Mouse (Mus musculus): ENCODE measurements at regions not wholly inside any gene's neighbourhood (a gene's known extent, or its start where the extent isn't known, plus 50 kb on each side); places are given as distances from the start of the nearest gene placed in this dataset.

DNA sequence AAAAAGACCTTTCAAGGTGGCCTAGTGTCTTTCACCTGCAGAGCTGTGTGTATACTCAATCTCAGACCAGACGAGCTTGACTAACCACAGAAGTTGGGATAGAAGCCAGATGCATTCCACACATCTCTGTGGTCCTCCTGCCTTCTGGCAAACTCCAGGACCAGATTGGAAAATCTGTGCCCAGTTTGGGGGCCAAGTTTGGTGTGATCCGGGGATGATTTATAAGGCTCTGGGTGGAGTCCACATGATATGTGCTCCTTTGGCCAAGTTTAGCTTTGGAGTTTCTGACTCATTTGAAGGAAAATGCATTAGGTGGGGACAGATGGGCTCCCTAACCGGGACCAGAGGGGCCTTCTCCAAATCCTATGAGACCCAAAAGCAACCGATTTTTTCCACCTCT is 102.9 kb downstream of the Mat2b start:
- TF ChIP-seq CTCF (conservative IDR thresholded peaks at IDR 0.05; ENCODE audit: insufficient read depth, insufficient read length, low read depth, low read length) (no peak), POLR2A (IDR thresholded peaks at IDR 0.05; ENCODE audit: low read depth, low read length) (no peak)
- Histone ChIP-seq H3K27me3 (replicated peaks; ENCODE audit: control insufficient read depth, insufficient read depth, low read length) (no peaks in the 10 kb centered on the region), H3K36me3 (ENCODE audit: control insufficient read depth, insufficient read depth, low read length) (no peaks in the 10 kb centered on the region), H3K4me3 (ENCODE audit: insufficient read depth, low read depth, low read length) (no peak overlapping the region), H3K27ac (ENCODE audit: insufficient read depth, low read depth, low read length) (no peak overlapping the region), H3K4me1 (ENCODE audit: control insufficient read depth, insufficient read depth, low read length) (no peaks in the 10 kb centered on the region)
- DNase-seq = no peak
- WGBS = 58% methylated on average over 4 of the region's 4 CpGs

DNA sequence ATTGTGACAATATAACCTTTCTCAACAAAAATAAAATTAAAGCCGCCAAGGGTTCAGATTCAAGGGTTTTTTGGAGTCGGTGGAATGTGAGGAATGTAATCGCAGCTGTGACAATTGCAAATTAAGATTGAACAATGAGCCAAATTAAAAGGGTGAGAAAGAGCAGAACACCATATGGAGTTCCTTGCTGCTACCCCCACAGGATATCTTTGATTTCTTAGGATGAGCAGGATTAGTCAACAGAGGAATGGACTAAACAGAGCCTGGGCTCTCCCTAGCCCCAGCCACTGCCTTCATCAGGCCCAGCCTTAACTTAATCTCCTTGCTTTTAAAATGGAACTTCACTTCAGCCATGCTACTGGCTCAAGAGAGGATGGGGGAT is 121.3 kb downstream of the Mat2b start:
- Histone ChIP-seq H3K4me3 (ENCODE audit: insufficient read depth, low read depth, low read length) (no peak overlapping the region), H3K27ac (ENCODE audit: insufficient read depth, low read depth, low read length) (no peak overlapping the region), H3K4me1 (ENCODE audit: control insufficient read depth, insufficient read depth, low read length) (no peaks in the 10 kb centered on the region), H3K36me3 (ENCODE audit: control insufficient read depth, insufficient read depth, low read length) (no peaks in the 10 kb centered on the region), H3K27me3 (replicated peaks; ENCODE audit: control insufficient read depth, insufficient read depth, low read length) (no peaks in the 10 kb centered on the region)
- no peak for DNase-seq
- no peak for TF ChIP-seq CTCF (conservative IDR thresholded peaks at IDR 0.05; ENCODE audit: insufficient read depth, insufficient read length, low read depth, low read length)
- TF ChIP-seq POLR2A (IDR thresholded peaks at IDR 0.05; ENCODE audit: low read depth, low read length) = no peak
- WGBS = 32% methylated on average over 3 of the region's 3 CpGs

DNA sequence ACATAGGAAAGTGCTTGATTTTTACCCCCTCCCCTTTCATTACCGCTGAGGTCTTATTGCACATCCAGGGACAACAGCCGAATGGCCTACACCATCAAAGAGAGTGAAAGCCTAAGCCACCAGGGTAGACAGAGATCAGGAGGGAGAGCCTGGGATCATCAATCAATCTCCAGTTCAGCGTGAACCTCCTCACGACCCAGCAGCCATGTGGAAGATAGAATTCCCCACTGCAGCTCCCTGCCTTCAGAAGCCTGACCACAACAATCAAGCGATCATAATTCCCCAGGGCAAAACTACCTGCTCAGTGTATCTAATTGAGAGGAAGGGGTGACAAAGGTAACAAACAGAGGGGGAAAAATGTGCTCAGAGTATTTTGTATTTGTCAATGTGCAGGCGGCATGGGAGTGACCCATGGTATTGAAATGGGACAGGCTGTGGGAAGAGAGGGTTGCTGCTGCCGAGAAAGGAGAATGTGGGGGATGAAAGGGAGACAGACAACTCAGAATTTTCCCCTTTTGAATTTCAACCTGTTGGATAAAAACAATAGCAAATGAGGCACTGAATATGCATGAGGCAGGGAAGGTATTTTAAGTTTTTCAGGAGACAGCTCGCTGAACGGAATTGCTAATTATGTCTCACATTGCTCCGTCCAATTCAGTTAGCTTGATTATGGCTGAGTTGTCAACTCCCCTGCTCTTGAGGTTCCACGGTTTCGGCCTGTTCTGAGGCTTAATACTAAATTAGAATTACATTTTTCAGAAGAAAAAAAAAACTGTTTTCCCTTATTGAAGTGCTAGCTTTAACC is 121.8 kb downstream of the Mat2b start:
- TF ChIP-seq POLR2A (IDR thresholded peaks at IDR 0.05; ENCODE audit: low read depth, low read length) (no peak), CTCF (conservative IDR thresholded peaks at IDR 0.05; ENCODE audit: insufficient read depth, insufficient read length, low read depth, low read length) (no peak)
- no peak overlapping the region for H3K27ac ChIP-seq (ENCODE audit: insufficient read depth, low read depth, low read length)
- H3K36me3 ChIP-seq (ENCODE audit: control insufficient read depth, insufficient read depth, low read length) = no peaks in the 10 kb centered on the region
- H3K27me3 ChIP-seq (replicated peaks; ENCODE audit: control insufficient read depth, insufficient read depth, low read length) = no peaks in the 10 kb centered on the region
- H3K4me3 ChIP-seq (ENCODE audit: insufficient read depth, low read depth, low read length) = no peak overlapping the region
- 24% methylated on average over 12 of the region's 12 CpGs for WGBS
- no peaks in the 10 kb centered on the region for H3K4me1 ChIP-seq (ENCODE audit: control insufficient read depth, insufficient read depth, low read length)
- DNase-seq = no peak

DNA sequence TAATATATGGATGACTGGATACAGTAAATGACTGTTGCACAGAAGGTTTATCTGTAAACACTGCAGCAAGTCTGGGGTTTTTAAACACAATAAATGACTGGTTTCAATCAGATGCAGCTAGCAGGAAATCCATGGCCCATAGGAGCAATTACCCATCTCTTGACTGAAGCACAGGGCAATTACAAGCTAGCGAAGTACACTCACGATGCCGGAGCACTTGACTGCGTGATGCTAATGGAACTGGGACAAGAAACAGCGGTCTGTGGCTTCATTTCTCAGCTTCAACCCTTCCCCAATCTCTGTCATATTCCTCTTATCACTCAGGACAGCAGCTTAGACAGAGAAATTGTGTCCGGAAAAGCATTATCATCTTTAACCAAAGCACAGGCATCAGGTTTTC is 132.1 kb downstream of the Mat2b start:
- H3K27me3 ChIP-seq (replicated peaks; ENCODE audit: control insufficient read depth, insufficient read depth, low read length) = no peaks in the 10 kb centered on the region
- no peak for DNase-seq
- whole genome bisulfite sequencing = 74% methylated on average over 6 of the region's 6 CpGs
- H3K36me3 ChIP-seq (ENCODE audit: control insufficient read depth, insufficient read depth, low read length) = no peaks in the 10 kb centered on the region
- no peak for TF ChIP-seq CTCF (conservative IDR thresholded peaks at IDR 0.05; ENCODE audit: insufficient read depth, insufficient read length, low read depth, low read length)
- no peak for TF ChIP-seq POLR2A (IDR thresholded peaks at IDR 0.05; ENCODE audit: low read depth, low read length)
- no peaks in the 10 kb centered on the region for H3K4me1 ChIP-seq (ENCODE audit: control insufficient read depth, insufficient read depth, low read length)
- no peak overlapping the region for H3K27ac ChIP-seq (ENCODE audit: insufficient read depth, low read depth, low read length)
- no peak overlapping the region for H3K4me3 ChIP-seq (ENCODE audit: insufficient read depth, low read depth, low read length)

DNA sequence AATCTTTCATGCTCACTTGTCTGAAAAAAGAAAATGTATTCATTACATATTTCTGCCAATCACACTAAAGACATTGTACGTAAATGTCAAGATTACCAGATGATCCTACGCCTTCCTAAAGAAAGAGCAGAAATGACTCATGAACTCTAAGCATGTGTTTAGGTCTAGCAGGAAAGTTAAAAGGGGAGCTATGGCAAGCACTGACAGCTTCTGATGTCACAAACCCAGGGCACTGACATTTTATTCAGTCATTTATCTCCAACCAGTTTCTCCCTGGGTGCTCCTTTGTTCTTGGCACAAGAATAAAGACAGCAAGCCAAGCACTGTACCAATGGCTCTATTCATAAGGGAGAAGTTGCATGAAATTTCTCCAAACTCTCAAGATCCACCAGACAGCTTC is 133.0 kb downstream of the Mat2b start:
- no peaks in the 10 kb centered on the region for H3K36me3 ChIP-seq (ENCODE audit: control insufficient read depth, insufficient read depth, low read length)
- no peak overlapping the region for H3K4me3 ChIP-seq (ENCODE audit: insufficient read depth, low read depth, low read length)
- no peaks in the 10 kb centered on the region for H3K4me1 ChIP-seq (ENCODE audit: control insufficient read depth, insufficient read depth, low read length)
- 95% methylated on average over 2 of the region's 2 CpGs for WGBS
- DNase-seq = no peak
- no peaks in the 10 kb centered on the region for H3K27me3 ChIP-seq (replicated peaks; ENCODE audit: control insufficient read depth, insufficient read depth, low read length)
- H3K27ac ChIP-seq (ENCODE audit: insufficient read depth, low read depth, low read length) = no peak overlapping the region
- TF ChIP-seq CTCF (conservative IDR thresholded peaks at IDR 0.05; ENCODE audit: insufficient read depth, insufficient read length, low read depth, low read length) (no peak), POLR2A (IDR thresholded peaks at IDR 0.05; ENCODE audit: low read depth, low read length) (no peak)

DNA sequence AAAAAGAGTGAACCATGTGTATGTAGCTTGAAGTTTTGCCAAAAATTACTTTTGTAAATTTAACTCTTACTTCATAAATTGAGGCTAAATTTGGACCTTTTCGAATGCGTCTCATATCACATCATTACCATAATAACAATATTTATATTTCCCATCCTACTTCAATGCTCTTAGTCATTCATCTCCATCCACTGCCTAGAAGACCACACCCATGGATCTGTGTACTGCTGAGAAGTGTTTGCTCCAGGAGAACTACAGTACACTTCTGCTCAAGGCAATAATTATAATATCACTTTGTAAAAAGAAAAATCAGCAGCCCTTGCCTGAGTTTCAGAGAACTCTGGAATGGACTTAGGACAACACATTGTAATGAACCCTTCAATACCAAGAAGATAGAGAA is 133.6 kb downstream of the Mat2b start:
- TF ChIP-seq CTCF (conservative IDR thresholded peaks at IDR 0.05; ENCODE audit: insufficient read depth, insufficient read length, low read depth, low read length) (no peak), POLR2A (IDR thresholded peaks at IDR 0.05; ENCODE audit: low read depth, low read length) (no peak)
- Histone ChIP-seq H3K27me3 (replicated peaks; ENCODE audit: control insufficient read depth, insufficient read depth, low read length) (no peaks in the 10 kb centered on the region), H3K27ac (ENCODE audit: insufficient read depth, low read depth, low read length) (no peak overlapping the region), H3K36me3 (ENCODE audit: control insufficient read depth, insufficient read depth, low read length) (no peaks in the 10 kb centered on the region), H3K4me1 (ENCODE audit: control insufficient read depth, insufficient read depth, low read length) (no peaks in the 10 kb centered on the region), H3K4me3 (ENCODE audit: insufficient read depth, low read depth, low read length) (no peak overlapping the region)
- DNase-seq = no peak
- 97% methylated on average over 2 of the region's 2 CpGs for WGBS

DNA sequence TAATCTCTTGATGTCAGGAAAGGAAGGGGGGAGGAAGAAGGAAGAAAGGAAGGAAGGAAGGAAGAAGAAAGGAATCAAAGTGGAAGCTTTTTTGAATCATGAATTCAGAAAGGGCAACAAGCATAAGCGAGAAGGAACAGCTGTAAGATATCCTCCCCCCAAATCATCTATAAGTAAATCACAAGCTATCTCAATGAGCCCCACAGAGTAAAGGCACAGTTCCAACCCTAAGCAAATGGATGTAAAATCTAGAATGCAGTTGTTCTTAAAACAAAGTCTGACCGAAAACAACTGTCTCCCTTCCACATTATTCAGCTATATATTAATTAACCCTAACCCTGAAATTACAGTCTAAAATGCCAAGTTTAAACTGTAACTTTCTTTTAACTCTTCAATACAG is 136.5 kb downstream of the Mat2b start:
- TF ChIP-seq CTCF (conservative IDR thresholded peaks at IDR 0.05; ENCODE audit: insufficient read depth, insufficient read length, low read depth, low read length) (no peak), POLR2A (IDR thresholded peaks at IDR 0.05; ENCODE audit: low read depth, low read length) (no peak)
- WGBS = 68% methylated on average over 2 of the region's 2 CpGs
- Histone ChIP-seq H3K27me3 (replicated peaks; ENCODE audit: control insufficient read depth, insufficient read depth, low read length) (no peaks in the 10 kb centered on the region), H3K27ac (ENCODE audit: insufficient read depth, low read depth, low read length) (no peak overlapping the region), H3K4me1 (ENCODE audit: control insufficient read depth, insufficient read depth, low read length) (no peaks in the 10 kb centered on the region), H3K4me3 (ENCODE audit: insufficient read depth, low read depth, low read length) (no peak overlapping the region), H3K36me3 (ENCODE audit: control insufficient read depth, insufficient read depth, low read length) (no peaks in the 10 kb centered on the region)
- DNase-seq = no peak
